Mouse (Mus musculus): ENCODE results near the gene Abhd12.

- TF ChIP-seq CTCF (conservative IDR thresholded peaks at IDR 0.05; ENCODE audit: insufficient read depth, insufficient read length, low read depth, low read length): no peak
- no peak for TF ChIP-seq POLR2A (IDR thresholded peaks at IDR 0.05; ENCODE audit: low read depth, low read length)
Measured at GRCm38 (mm10) chr2:150820720-150821119, 83.8 kb downstream of the Abhd12 start.
